Mouse (Mus musculus): ENCODE measurements at regions not wholly inside any gene's neighbourhood (a gene's known extent, or its start where the extent isn't known, plus 50 kb on each side); places are given as distances from the start of the nearest gene placed in this dataset.

- H3K9ac ChIP-seq (ENCODE audit: low read depth, low read length), result no peak overlapping the region
- no peak overlapping the region for H3K27ac ChIP-seq (ENCODE audit: low read depth, low read length)
- H3K27me3 ChIP-seq (ENCODE audit: control insufficient read depth, insufficient read depth, low read length), result no peaks in the 10 kb centered on the region
These were observed 560.1 kb upstream of the Gm19410 start for GRCm38 (mm10) chr8:35205536-35205935.

DNA sequence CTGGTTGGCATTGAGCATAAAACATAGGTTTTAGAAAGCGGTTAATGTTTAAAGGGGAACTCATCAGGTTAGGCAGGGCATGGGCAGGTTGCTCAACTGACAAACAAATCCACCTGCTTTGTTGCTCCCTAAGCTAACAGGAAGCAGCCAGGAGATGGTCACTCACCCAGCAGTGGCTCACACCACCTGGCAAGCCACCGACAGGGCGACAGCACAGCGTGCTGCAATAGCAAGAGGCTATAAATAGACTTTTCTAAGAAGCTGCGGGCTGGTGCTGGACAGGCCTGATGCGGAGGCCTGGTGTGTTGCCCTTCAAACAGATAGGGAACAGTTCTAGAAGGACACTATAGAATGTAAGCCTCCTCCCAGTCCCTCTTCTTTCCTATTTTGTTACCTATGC is 559.3 kb upstream of the Gm19410 start:
- peak; percentile 38; the same call in 1 of the 2 replicates for ATAC-seq (ENCODE audit: low FRiP score, low TSS enrichment)
- H3K4me1 ChIP-seq (ENCODE audit: control insufficient read depth, insufficient read depth, low read length), result peaks cover 12% of the 10 kb centered on the region
- no peak overlapping the region for H3K4me3 ChIP-seq (ENCODE audit: low read length)
- no peak overlapping the region for H3K9ac ChIP-seq (ENCODE audit: low read depth, low read length)
- WGBS, result 40% methylated on average over 6 of the region's 6 CpGs
- peak overlapping the region; percentile 28 for H3K4me2 ChIP-seq (replicated peaks; ENCODE audit: low read depth, low read length)
- H3K9me3 ChIP-seq (ENCODE audit: control insufficient read depth, low read length), result no peaks in the 10 kb centered on the region
- H3K27me3 ChIP-seq (ENCODE audit: control insufficient read depth, insufficient read depth, low read length), result no peaks in the 10 kb centered on the region
- no peak overlapping the region for H3K27ac ChIP-seq (ENCODE audit: low read depth, low read length)
- no peaks in the 10 kb centered on the region for H3K36me3 ChIP-seq (ENCODE audit: control insufficient read depth, insufficient read depth, low read length)

More at GRCm38 (mm10) chr8:35205536-35205935, 560.1 kb upstream of the Gm19410 start:
- no peak overlapping the region for H3K4me3 ChIP-seq (ENCODE audit: low read length)
- WGBS, result 11% methylated on average over 8 of the region's 8 CpGs
- 0 out of 2 replicates have a peak, but pooled peaks have one; percentile 40 for ATAC-seq (ENCODE audit: low FRiP score, low TSS enrichment)
- H3K9me3 ChIP-seq (ENCODE audit: control insufficient read depth, low read length), result no peaks in the 10 kb centered on the region
- peaks cover 18% of the 10 kb centered on the region for H3K4me1 ChIP-seq (ENCODE audit: control insufficient read depth, insufficient read depth, low read length)
- H3K36me3 ChIP-seq (ENCODE audit: control insufficient read depth, insufficient read depth, low read length), result no peaks in the 10 kb centered on the region
- H3K4me2 ChIP-seq (replicated peaks; ENCODE audit: low read depth, low read length), result peak overlapping the region; percentile 28

DNA sequence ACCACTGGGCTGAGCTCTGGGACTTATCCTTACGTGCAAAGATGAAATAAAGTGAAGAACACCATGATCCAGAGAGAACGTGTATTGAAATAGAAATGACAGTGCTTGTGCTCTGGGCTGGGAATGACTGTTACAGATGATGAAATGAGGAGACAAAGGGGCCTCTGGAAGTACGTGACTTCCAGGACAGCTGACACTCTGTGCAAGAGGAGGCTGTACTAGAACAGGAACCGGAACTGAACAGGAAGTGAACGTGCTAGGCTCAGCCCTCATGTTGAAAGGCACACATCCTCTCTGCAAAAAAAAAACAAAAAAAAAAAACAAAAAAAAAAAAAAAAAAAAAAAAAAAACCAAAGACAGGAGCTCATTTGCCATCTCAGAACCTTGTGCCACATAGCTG is 557.2 kb upstream of the Gm19410 start:
- Histone ChIP-seq H3K27me3 (ENCODE audit: control insufficient read depth, insufficient read depth, low read length) (no peaks in the 10 kb centered on the region), H3K27ac (ENCODE audit: low read depth, low read length) (no peak overlapping the region), H3K9ac (ENCODE audit: low read depth, low read length) (no peak overlapping the region), H3K4me1 (ENCODE audit: control insufficient read depth, insufficient read depth, low read length) (peaks cover 11% of the 10 kb centered on the region), H3K36me3 (ENCODE audit: control insufficient read depth, insufficient read depth, low read length) (no peaks in the 10 kb centered on the region), H3K9me3 (ENCODE audit: control insufficient read depth, low read length) (no peaks in the 10 kb centered on the region), H3K4me2 (replicated peaks; ENCODE audit: low read depth, low read length) (no peak overlapping the region), H3K4me3 (ENCODE audit: low read length) (no peak overlapping the region)
- no peak for ATAC-seq (ENCODE audit: low FRiP score, low TSS enrichment)
- WGBS, result 80% methylated on average over 5 of the region's 5 CpGs

DNA sequence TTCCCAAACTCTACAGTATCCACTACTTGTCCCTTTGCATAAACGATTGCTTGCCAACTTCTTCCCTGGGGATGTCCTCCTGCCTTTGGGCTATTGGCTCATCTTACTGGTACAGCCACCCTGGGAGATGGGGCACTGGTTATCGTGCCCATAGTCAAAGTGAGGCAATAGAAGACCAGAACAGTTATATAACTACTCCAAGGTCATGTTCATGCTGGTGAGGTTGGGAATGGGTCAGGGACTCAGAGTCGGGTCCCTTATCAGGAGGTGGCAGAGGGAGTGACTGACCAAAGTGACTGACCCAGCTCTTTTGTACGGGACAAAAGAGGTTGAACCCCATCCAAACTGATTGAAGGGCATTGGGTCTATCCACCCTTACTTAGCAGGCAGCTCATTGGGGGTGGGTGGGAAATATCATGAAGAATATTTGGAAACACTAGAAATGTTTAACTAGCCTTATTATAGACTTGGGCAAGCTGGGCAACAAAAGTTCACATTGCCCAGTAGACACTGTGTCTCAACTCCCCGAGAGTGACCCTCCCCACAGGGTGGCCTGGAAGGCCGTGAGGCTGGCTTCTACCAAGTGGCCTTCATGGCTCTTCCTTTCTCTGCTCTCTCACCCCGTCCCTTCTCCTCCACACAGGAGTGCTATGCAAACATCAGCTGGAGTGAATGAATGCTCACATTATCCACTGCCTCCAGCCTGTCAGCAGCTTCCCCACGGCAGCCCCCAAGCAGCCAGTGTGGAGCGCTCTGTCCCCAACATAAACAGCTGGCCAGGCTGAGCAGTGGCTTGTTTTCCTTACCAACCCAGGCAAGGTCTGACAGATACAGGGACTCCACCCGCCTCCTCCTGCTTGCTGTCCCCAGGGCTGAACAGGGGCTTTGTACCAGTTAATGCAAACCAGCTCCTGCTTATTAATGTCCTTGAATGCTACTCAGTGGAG is 553.8 kb upstream of the Gm19410 start:
- no peak overlapping the region for H3K4me2 ChIP-seq (replicated peaks; ENCODE audit: low read depth, low read length)
- H3K9me3 ChIP-seq (ENCODE audit: control insufficient read depth, low read length), result no peaks in the 10 kb centered on the region
- H3K4me1 ChIP-seq (ENCODE audit: control insufficient read depth, insufficient read depth, low read length), result 0 out of 2 replicates have a peak, but pooled peaks cover 5% of the 10 kb centered on the region
- no peak overlapping the region for H3K27ac ChIP-seq (ENCODE audit: low read depth, low read length)
- H3K4me3 ChIP-seq (ENCODE audit: low read length), result no peak overlapping the region
- no peaks in the 10 kb centered on the region for H3K27me3 ChIP-seq (ENCODE audit: control insufficient read depth, insufficient read depth, low read length)
- WGBS, result 65% methylated on average over 10 of the region's 10 CpGs
- H3K36me3 ChIP-seq (ENCODE audit: control insufficient read depth, insufficient read depth, low read length), result no peaks in the 10 kb centered on the region
- ATAC-seq (ENCODE audit: low FRiP score, low TSS enrichment), result no peak
- H3K9ac ChIP-seq (ENCODE audit: low read depth, low read length), result no peak overlapping the region

DNA sequence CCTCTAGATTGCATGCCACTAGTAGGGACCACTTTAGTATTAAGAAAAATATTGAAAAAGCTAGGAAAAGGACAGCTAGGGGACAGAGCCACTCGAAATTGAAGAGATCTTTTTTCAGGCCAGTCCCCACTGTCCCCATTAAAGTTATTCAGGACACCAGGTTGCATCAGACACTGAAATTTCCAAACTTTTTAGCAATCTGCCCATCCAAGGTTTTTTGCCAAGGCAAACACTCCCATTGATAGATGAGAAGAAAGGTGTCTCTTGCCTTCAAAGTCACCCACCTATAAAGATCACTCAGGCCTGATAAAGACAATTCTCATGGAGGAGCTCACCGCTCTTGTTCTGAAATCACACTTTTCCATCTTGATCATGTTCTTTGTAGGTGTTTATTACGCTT is 552.1 kb upstream of the Gm19410 start:
- Histone ChIP-seq H3K4me3 (ENCODE audit: low read length) (no peak overlapping the region), H3K36me3 (ENCODE audit: control insufficient read depth, insufficient read depth, low read length) (no peaks in the 10 kb centered on the region), H3K4me1 (ENCODE audit: control insufficient read depth, insufficient read depth, low read length) (peaks cover 5% of the 10 kb centered on the region; the same call in 1 of the 2 replicates), H3K9ac (ENCODE audit: low read depth, low read length) (no peak overlapping the region), H3K27me3 (ENCODE audit: control insufficient read depth, insufficient read depth, low read length) (no peaks in the 10 kb centered on the region), H3K9me3 (ENCODE audit: control insufficient read depth, low read length) (no peaks in the 10 kb centered on the region), H3K27ac (ENCODE audit: low read depth, low read length) (no peak overlapping the region), H3K4me2 (replicated peaks; ENCODE audit: low read depth, low read length) (no peak overlapping the region)
- no peak for ATAC-seq (ENCODE audit: low FRiP score, low TSS enrichment)
- WGBS, result 77% methylated on average over 3 of the region's 3 CpGs

GRCm38 (mm10) chr8:35217604-35218003 is 548.0 kb upstream of the Gm19410 start:
- Histone ChIP-seq H3K4me3 (ENCODE audit: low read length) (no peak overlapping the region), H3K4me1 (ENCODE audit: control insufficient read depth, insufficient read depth, low read length) (peaks cover 5% of the 10 kb centered on the region; the same call in 1 of the 2 replicates), H3K27ac (ENCODE audit: low read depth, low read length) (no peak overlapping the region), H3K9me3 (ENCODE audit: control insufficient read depth, low read length) (no peaks in the 10 kb centered on the region), H3K9ac (ENCODE audit: low read depth, low read length) (no peak overlapping the region), H3K27me3 (ENCODE audit: control insufficient read depth, insufficient read depth, low read length) (no peaks in the 10 kb centered on the region), H3K36me3 (ENCODE audit: control insufficient read depth, insufficient read depth, low read length) (no peaks in the 10 kb centered on the region), H3K4me2 (replicated peaks; ENCODE audit: low read depth, low read length) (no peak overlapping the region)
- 86% methylated on average over 11 of the region's 11 CpGs for WGBS
- ATAC-seq (ENCODE audit: low FRiP score, low TSS enrichment), result no peak

GRCm38 (mm10) chr8:35218327-35218726 is 547.3 kb upstream of the Gm19410 start:
- no peak overlapping the region for H3K27ac ChIP-seq (ENCODE audit: low read depth, low read length)
- H3K9me3 ChIP-seq (ENCODE audit: control insufficient read depth, low read length), result no peaks in the 10 kb centered on the region
- no peaks in the 10 kb centered on the region for H3K36me3 ChIP-seq (ENCODE audit: control insufficient read depth, insufficient read depth, low read length)
- H3K27me3 ChIP-seq (ENCODE audit: control insufficient read depth, insufficient read depth, low read length), result no peaks in the 10 kb centered on the region
- ATAC-seq (ENCODE audit: low FRiP score, low TSS enrichment), result no peak
- no peak overlapping the region for H3K9ac ChIP-seq (ENCODE audit: low read depth, low read length)
- 61% methylated on average over 4 of the region's 4 CpGs for WGBS
- no peak overlapping the region for H3K4me3 ChIP-seq (ENCODE audit: low read length)
- H3K4me1 ChIP-seq (ENCODE audit: control insufficient read depth, insufficient read depth, low read length), result peaks cover 5% of the 10 kb centered on the region; the same call in 1 of the 2 replicates
- no peak overlapping the region for H3K4me2 ChIP-seq (replicated peaks; ENCODE audit: low read depth, low read length)

DNA sequence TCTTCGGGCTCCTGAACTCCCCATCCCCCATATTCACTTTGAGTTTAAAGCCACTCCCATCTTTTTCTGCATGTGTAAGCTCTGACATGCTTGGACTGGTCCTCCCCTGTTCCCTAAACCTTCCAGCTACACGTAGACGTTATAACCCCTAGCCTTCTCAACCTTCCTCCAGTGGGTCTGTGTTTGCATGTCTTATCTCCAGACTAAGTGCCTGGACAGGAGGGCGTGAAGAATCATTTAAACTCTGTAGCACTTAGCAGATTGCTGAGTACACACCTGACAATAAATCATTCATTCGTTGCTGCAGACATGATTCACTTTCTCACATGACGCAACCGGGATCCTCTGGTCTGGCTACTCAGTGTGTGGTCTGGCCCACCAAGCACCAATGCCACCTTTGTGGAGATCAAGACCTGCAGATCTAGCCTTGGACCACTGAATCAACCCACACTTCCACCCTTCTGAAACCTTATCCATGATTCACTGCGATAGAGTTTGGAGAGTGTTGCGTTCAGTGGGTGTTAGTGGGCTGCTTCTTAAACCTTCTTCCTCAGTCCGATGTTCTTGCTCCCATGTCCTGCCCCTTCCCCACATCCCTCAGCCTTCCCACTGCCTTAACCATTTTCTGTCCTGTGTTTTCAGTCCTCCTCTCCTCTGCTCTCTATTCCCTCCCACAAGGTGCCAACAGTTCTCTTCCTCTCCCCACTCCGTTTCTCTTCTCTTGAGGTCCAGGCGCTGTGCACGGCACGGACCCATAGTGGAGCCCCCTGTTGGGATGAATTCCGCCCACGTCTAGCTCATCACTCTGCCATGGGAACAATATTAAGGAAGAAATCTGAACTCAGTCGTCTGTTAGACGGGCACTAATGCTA is 541.3 kb upstream of the Gm19410 start:
- Histone ChIP-seq H3K27ac (ENCODE audit: low read depth, low read length) (no peak overlapping the region), H3K4me3 (ENCODE audit: low read length) (no peak overlapping the region), H3K9me3 (ENCODE audit: control insufficient read depth, low read length) (no peaks in the 10 kb centered on the region), H3K36me3 (ENCODE audit: control insufficient read depth, insufficient read depth, low read length) (no peaks in the 10 kb centered on the region), H3K9ac (ENCODE audit: low read depth, low read length) (no peak overlapping the region), H3K27me3 (ENCODE audit: control insufficient read depth, insufficient read depth, low read length) (no peaks in the 10 kb centered on the region), H3K4me1 (ENCODE audit: control insufficient read depth, insufficient read depth, low read length) (0 out of 2 replicates have a peak, but pooled peaks cover 3% of the 10 kb centered on the region), H3K4me2 (replicated peaks; ENCODE audit: low read depth, low read length) (no peak overlapping the region)
- peak; percentile 43; the same call in 1 of the 2 replicates for ATAC-seq (ENCODE audit: low FRiP score, low TSS enrichment)
- 56% methylated on average over 18 of the region's 18 CpGs for WGBS

All from kidney, embryonic 14.5 days (tissue).